Mouse (Mus musculus): Measurements from ENCODE around the gene Myom1. TPM values are rescaled to one million over a fixed set of nuclear protein-coding genes. Genes with fewer than 3 reads are reported as not detected.

Gene Myom1
- polyA plus RNA-seq (2012; ENCODE audit: low replicate concordance), result 0.04 and 1.3 TPM in 2 replicates

GRCm38 (mm10) chr17:71002081-71002743 is at the start of gene Myom1:
TSS of gene Myom1 (plus strand) at chr17:71002633.

GRCm38 (mm10) chr17:71002744-71003094 is 286 bp downstream of the Myom1 start, which contains the start of gene Myl12a:
TSS of gene Myl12a (minus strand) at chr17:71002878.

Other genes starting within 250 kb of the Myom1 start
- gene Tgif1, start 149.1 kb upstream of the Myom1 start, polyA plus RNA-seq (2012; ENCODE audit: low replicate concordance), result 12.2 and 16.3 TPM in 2 replicates
- 28.6 and 32.1 TPM in 2 replicates for gene Myl12a, start 245 bp downstream of the Myom1 start, polyA plus RNA-seq (2012; ENCODE audit: low replicate concordance)
- gene Lpin2, start 179.9 kb downstream of the Myom1 start, polyA plus RNA-seq (2012; ENCODE audit: low replicate concordance), result 8.6 and 12.3 TPM in 2 replicates

Data from hematopoietic multipotent progenitor cell, adult 10-12 weeks (in vitro differentiated cells).